Mouse (Mus musculus): Measurements from ENCODE around the gene Vamp5.
A peak's percentile ranks its signal among the peaks of the same experiment; 100 is the strongest.

Vamp5 gene

GRCm38 (mm10) chr6:72389941-72390771 is 9.9 kb upstream of the Vamp5 start, which contains the start of gene Vamp8:
Gene Vamp8 (minus strand): TSS chr6:72390703.
- DNase-seq (ENCODE audit: low spot score in 2 of 2), result peak; percentile 33 to 40

GRCm38 (mm10) chr6:72389471-72389940 is 9.2 kb upstream of the Vamp5 start:
- peak in 1 of 2 experiments; percentile 19 for DNase-seq (ENCODE audit: low spot score in 2 of 2)

GRCm38 (mm10) chr6:72388791-72389329 is 8.6 kb upstream of the Vamp5 start:
- DNase-seq (ENCODE audit: low spot score in 2 of 2), result no peak

GRCm38 (mm10) chr6:72388266-72388665 is 8.0 kb upstream of the Vamp5 start:
- DNase-seq (ENCODE audit: low spot score in 2 of 2), result no peak

GRCm38 (mm10) chr6:72387816-72388215 is 7.5 kb upstream of the Vamp5 start:
- DNase-seq (ENCODE audit: low spot score in 2 of 2), result no peak

- DNase-seq (ENCODE audit: low spot score in 2 of 2), result no peak
These were observed 6.3 kb upstream of the Vamp5 start for GRCm38 (mm10) chr6:72386561-72386960.

- no peak for DNase-seq (ENCODE audit: low spot score in 2 of 2)
These were observed 5.0 kb upstream of the Vamp5 start for GRCm38 (mm10) chr6:72385258-72385657.

- no peak for DNase-seq (ENCODE audit: low spot score in 2 of 2)
These were observed 3.7 kb upstream of the Vamp5 start for GRCm38 (mm10) chr6:72383952-72384351.

- no peak for DNase-seq (ENCODE audit: low spot score in 2 of 2)
These were observed 3.0 kb upstream of the Vamp5 start for GRCm38 (mm10) chr6:72383142-72383820.

GRCm38 (mm10) chr6:72382494-72382893 is 2.2 kb upstream of the Vamp5 start:
- DNase-seq (ENCODE audit: low spot score in 2 of 2), result no peak

- no peak for DNase-seq (ENCODE audit: low spot score in 2 of 2)
These were observed 714 bp downstream of the Vamp5 start for GRCm38 (mm10) chr6:72379377-72380130.

- DNase-seq (ENCODE audit: low spot score in 2 of 2), result no peak
These were observed 1.6 kb downstream of the Vamp5 start for GRCm38 (mm10) chr6:72378510-72379234.

- DNase-seq (ENCODE audit: low spot score in 2 of 2), result no peak
These were observed 5.3 kb downstream of the Vamp5 start for GRCm38 (mm10) chr6:72374820-72375563.

- DNase-seq (ENCODE audit: low spot score in 2 of 2), result no peak
These were observed 6.1 kb downstream of the Vamp5 start for GRCm38 (mm10) chr6:72374206-72374605.

GRCm38 (mm10) chr6:72373184-72373583 is 7.1 kb downstream of the Vamp5 start:
- DNase-seq (ENCODE audit: low spot score in 2 of 2), result no peak

GRCm38 (mm10) chr6:72371571-72371970 is 8.7 kb downstream of the Vamp5 start:
- DNase-seq (ENCODE audit: low spot score in 2 of 2), result no peak

- DNase-seq (ENCODE audit: low spot score in 2 of 2), result peak; percentile 61 to 68
These were observed 9.1 kb downstream of the Vamp5 start for GRCm38 (mm10) chr6:72371147-72371546.

- no peak for DNase-seq (ENCODE audit: low spot score in 2 of 2)
These were observed 10.2 kb downstream of the Vamp5 start for GRCm38 (mm10) chr6:72370091-72370490.

- DNase-seq (ENCODE audit: low spot score in 2 of 2), result no peak
These were observed 10.7 kb downstream of the Vamp5 start for GRCm38 (mm10) chr6:72369557-72369956.

- no peak for DNase-seq (ENCODE audit: low spot score in 2 of 2)
These were observed 12.8 kb downstream of the Vamp5 start for GRCm38 (mm10) chr6:72367460-72367974.

All from right cerebral cortex, adult 2 months (tissue).